8 mouse cellular contexts compared by ENCODE assay signal in the genomic region with DNA sequence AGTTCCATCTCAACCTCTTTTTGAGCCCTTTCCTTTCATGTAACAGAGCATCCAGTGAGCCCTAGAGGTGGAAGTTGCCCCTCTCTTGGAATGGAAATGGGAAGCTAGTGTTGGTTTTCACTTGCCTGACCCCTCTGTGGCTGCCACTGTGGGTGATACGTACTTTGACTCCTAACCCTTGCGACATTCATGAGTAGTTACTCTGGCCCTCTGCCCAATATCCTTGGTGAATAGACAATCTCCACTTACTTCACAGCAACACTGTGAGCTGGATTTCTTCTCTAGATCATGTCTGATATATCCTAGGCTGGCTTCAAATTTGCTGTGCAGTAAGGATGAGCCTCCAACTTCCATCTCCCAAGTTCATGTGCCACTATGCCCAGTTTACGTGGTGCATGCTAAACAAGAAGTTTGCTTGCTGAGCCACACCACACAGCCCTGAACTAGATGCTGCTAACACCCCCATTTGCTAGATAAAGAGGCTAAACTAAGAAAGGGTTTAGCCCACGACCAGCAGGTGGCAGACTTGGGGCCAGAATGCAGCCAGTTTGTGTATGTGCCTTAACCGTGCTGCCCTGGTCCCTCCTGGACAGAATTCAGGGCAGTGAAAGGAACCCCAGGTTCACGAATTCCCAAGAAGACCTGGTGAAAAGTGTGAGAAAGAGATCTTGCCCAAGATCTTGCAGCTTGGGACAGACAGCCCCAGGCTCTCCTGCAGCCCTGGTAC. TPM values are rescaled to one million over a fixed set of nuclear protein-coding genes. Genes with fewer than 3 reads are reported as not detected.
DNase-seq lines count a peak whose midpoint lies in the region; ATAC-seq and TF ChIP-seq lines count a peak whose summit lies in the region.

No protein-coding gene starts in this region.

- ATAC-seq in heart, embryonic 11.5 days (replicated peaks; ENCODE audit: insufficient number of reproducible peaks, low FRiP score, low TSS enrichment), result no peak
- ATAC-seq in erythroid progenitor cell, adult 5-6 weeks (replicated peaks; ENCODE audit: low FRiP score, poor library complexity, severe bottlenecking), result 0 out of 2 replicates have a peak, but pooled peaks have one; percentile 38
- ATAC-seq in liver, embryonic 15.5 days (ENCODE audit: insufficient read depth), result peak; percentile 51

- H3K27ac ChIP-seq in heart, embryonic 11.5 days (ENCODE audit: low read depth, low read length), result no peak overlapping the region
- no peak overlapping the region for H3K27ac ChIP-seq in liver, embryonic 15.5 days (replicated peaks)

- peak; percentile 67 for TF ChIP-seq CTCF in C2C12 (IDR thresholded peaks at IDR 0.05; ENCODE audit: control insufficient read depth, insufficient read depth, insufficient read length)
- peak; percentile 82 for TF ChIP-seq CTCF in brain, embryonic 14.5 days (IDR thresholded peaks at IDR 0.05; ENCODE audit: borderline replicate concordance, extremely low read depth, insufficient read depth, insufficient read length)

- H3ac ChIP-seq in C2C12 (ENCODE audit: control insufficient read depth, insufficient read length, low read depth), result no peak overlapping the region

- DNase-seq in heart, adult 11 months, result peak; percentile 95
- peak; percentile 68 for DNase-seq in brain, embryonic 14.5 days (ENCODE audit: low read depth)
- DNase-seq in kidney, adult 9 months, result peak; percentile 79
- peak; percentile 68 for DNase-seq in right cerebral cortex, postnatal 14 days

- no peak overlapping the region for H3K4me2 ChIP-seq in heart, embryonic 11.5 days
- H3K4me2 ChIP-seq in liver, embryonic 15.5 days, result no peak overlapping the region

- 25% methylated on average over 6 of the region's 6 CpGs for WGBS in heart, embryonic 11.5 days (ENCODE audit: insufficient replicate concordance)
- 23% methylated on average over 6 of the region's 6 CpGs for WGBS in liver, embryonic 15.5 days (ENCODE audit: insufficient replicate concordance)

- H3K36me3 ChIP-seq in heart, embryonic 11.5 days (ENCODE audit: control insufficient read depth, insufficient read depth, low read length), result no peaks in the 10 kb centered on the region
- no peaks in the 10 kb centered on the region for H3K36me3 ChIP-seq in C2C12 (ENCODE audit: control insufficient read depth, insufficient read depth)
- no peaks in the 10 kb centered on the region for H3K36me3 ChIP-seq in liver, embryonic 15.5 days (replicated peaks)

- H3K4me1 ChIP-seq in heart, embryonic 11.5 days (ENCODE audit: control insufficient read depth, insufficient read depth, low read length), result peaks cover 13% of the 10 kb centered on the region
- H3K4me1 ChIP-seq in liver, embryonic 15.5 days (replicated peaks), result peaks cover 8% of the 10 kb centered on the region; the same call in 1 of the 2 replicates

- H3K9me3 ChIP-seq in heart, embryonic 11.5 days (replicated peaks; ENCODE audit: control insufficient read depth, low read length), result no peaks in the 10 kb centered on the region
- H3K9me3 ChIP-seq in liver, embryonic 15.5 days (replicated peaks), result no peaks in the 10 kb centered on the region

- H3K79me3 ChIP-seq in C2C12 (ENCODE audit: low read depth), result no peaks in the 10 kb centered on the region

- H3K9ac ChIP-seq in heart, embryonic 11.5 days (ENCODE audit: low read depth, low read length), result no peak overlapping the region
- no peak overlapping the region for H3K9ac ChIP-seq in liver, embryonic 15.5 days

- H3K27me3 ChIP-seq in heart, embryonic 11.5 days (ENCODE audit: control insufficient read depth, insufficient read depth, low read length), result peaks cover 39% of the 10 kb centered on the region
- H3K27me3 ChIP-seq in C2C12 (ENCODE audit: control insufficient read depth, insufficient read depth, insufficient read length), result peaks cover 22% of the 10 kb centered on the region
- peaks cover 59% of the 10 kb centered on the region for H3K27me3 ChIP-seq in liver, embryonic 15.5 days

- H3K4me3 ChIP-seq in heart, embryonic 11.5 days (ENCODE audit: low read depth, low read length), result no peak overlapping the region
- H3K4me3 ChIP-seq in C2C12 (ENCODE audit: insufficient read depth, poor library complexity, severe bottlenecking), result no peak overlapping the region
- no peak overlapping the region for H3K4me3 ChIP-seq in liver, embryonic 15.5 days (replicated peaks)

- H3K79me2 ChIP-seq in C2C12 (ENCODE audit: control insufficient read depth, insufficient read depth), result no peaks in the 10 kb centered on the region

- TF ChIP-seq POLR2A in brain, embryonic 14.5 days (IDR thresholded peaks at IDR 0.05; ENCODE audit: borderline replicate concordance, extremely low read depth, insufficient read depth, insufficient read length, poor library complexity, severe bottlenecking), result no peak

TF ChIP-seq in C2C12, 6 proteins besides CTCF, POLR2A, EP300 and RAD21:
- no peak for TF ChIP-seq MAX (IDR thresholded peaks at IDR 0.05)
- no peak for TF ChIP-seq MYOD1 (IDR thresholded peaks at IDR 0.05; ENCODE audit: control insufficient read depth, insufficient read length, low read depth)
- TF ChIP-seq FOSL1 (IDR thresholded peaks at IDR 0.05; ENCODE audit: insufficient read depth, low read length, poor library complexity, severe bottlenecking), result no peak
- TF ChIP-seq CEBPB (IDR thresholded peaks at IDR 0.05; ENCODE audit: low read depth), result no peak
- no peak for TF ChIP-seq MYOG (IDR thresholded peaks at IDR 0.05; ENCODE audit: control insufficient read depth, extremely low read depth, insufficient read length)
- TF ChIP-seq USF1 (IDR thresholded peaks at IDR 0.05; ENCODE audit: low read depth), result no peak

RNA-seq across cellular contexts. Expression of gene Kbtbd13, which starts 1.3 kb away (rescaled TPM):
- 0.94 and 2.1 TPM in 2 replicates for polyA plus RNA-seq in heart, embryonic 11.5 days (2014; fragmentation: Nextera tagmentation; extraction: Ambion mirVana)
- not detected for polyA plus RNA-seq in C2C12 (2012; fragmentation: generic; extraction: Trizol)
- 0.57 and 0.66 TPM in 2 replicates for polyA plus RNA-seq in brain, embryonic 14.5 days (2012; rRNA removed)
- total RNA-seq in erythroid progenitor cell, adult 5-6 weeks (2015; ENCODE audit: low replicate concordance), result not detected in 2 replicates
- not detected in 2 replicates for total RNA-seq in erythroid progenitor cell, adult 5-6 weeks (2017; ENCODE audit: low replicate concordance)
- 0.18 and 0.24 TPM in 2 replicates for polyA plus RNA-seq in liver, embryonic 15.5 days (2015; fragmentation: Nextera tagmentation; extraction: Ambion mirVana)

RNA-seq across cellular contexts. Expression of gene Rasl12, which starts 5.5 kb away (rescaled TPM):
- polyA plus RNA-seq in heart, embryonic 11.5 days (2014; fragmentation: Nextera tagmentation; extraction: Ambion mirVana), result 2.2 and 2.5 TPM in 2 replicates
- polyA plus RNA-seq in C2C12 (2012; fragmentation: generic; extraction: Trizol), result 0.05 TPM
- polyA plus RNA-seq in brain, embryonic 14.5 days (2012; rRNA removed), result 7.1 and 8.0 TPM in 2 replicates
- not detected in 2 replicates for total RNA-seq in erythroid progenitor cell, adult 5-6 weeks (2015; ENCODE audit: low replicate concordance)
- not detected in 2 replicates for total RNA-seq in erythroid progenitor cell, adult 5-6 weeks (2017; ENCODE audit: low replicate concordance)
- polyA plus RNA-seq in liver, embryonic 15.5 days (2015; fragmentation: Nextera tagmentation; extraction: Ambion mirVana), result 0.10 and 0.23 TPM in 2 replicates

RNA-seq across cellular contexts. Expression of gene Slc51b, which starts 30.0 kb away (rescaled TPM):
- not detected in 2 replicates for polyA plus RNA-seq in heart, embryonic 11.5 days (2014; fragmentation: Nextera tagmentation; extraction: Ambion mirVana)
- polyA plus RNA-seq in C2C12 (2012; fragmentation: generic; extraction: Trizol), result not detected
- polyA plus RNA-seq in brain, embryonic 14.5 days (2012; rRNA removed), result not detected in 2 replicates
- total RNA-seq in erythroid progenitor cell, adult 5-6 weeks (2015; ENCODE audit: low replicate concordance), result not detected in 2 replicates
- total RNA-seq in erythroid progenitor cell, adult 5-6 weeks (2017; ENCODE audit: low replicate concordance), result not detected in 2 replicates
- polyA plus RNA-seq in liver, embryonic 15.5 days (2015; fragmentation: Nextera tagmentation; extraction: Ambion mirVana), result 0.17 TPM in 1 of 2 replicates, not detected in the other

RNA-seq across cellular contexts. Expression of gene Ubap1l, which starts 32.0 kb away (rescaled TPM):
- 0.23 and 0.73 TPM in 2 replicates for polyA plus RNA-seq in heart, embryonic 11.5 days (2014; fragmentation: Nextera tagmentation; extraction: Ambion mirVana)
- 0.21 TPM for polyA plus RNA-seq in C2C12 (2012; fragmentation: generic; extraction: Trizol)
- 6.8 and 10.3 TPM in 2 replicates for polyA plus RNA-seq in brain, embryonic 14.5 days (2012; rRNA removed)
- not detected in 2 replicates for total RNA-seq in erythroid progenitor cell, adult 5-6 weeks (2015; ENCODE audit: low replicate concordance)
- not detected in 2 replicates for total RNA-seq in erythroid progenitor cell, adult 5-6 weeks (2017; ENCODE audit: low replicate concordance)
- polyA plus RNA-seq in liver, embryonic 15.5 days (2015; fragmentation: Nextera tagmentation; extraction: Ambion mirVana), result 0.09 TPM in 1 of 2 replicates, not detected in the other

RNA-seq across cellular contexts. Expression of gene Mtfmt, which starts 42.8 kb away (rescaled TPM):
- 13.6 and 15.3 TPM in 2 replicates for polyA plus RNA-seq in heart, embryonic 11.5 days (2014; fragmentation: Nextera tagmentation; extraction: Ambion mirVana)
- polyA plus RNA-seq in C2C12 (2012; fragmentation: generic; extraction: Trizol), result 7.1 TPM
- polyA plus RNA-seq in brain, embryonic 14.5 days (2012; rRNA removed), result 19.9 and 22.9 TPM in 2 replicates
- total RNA-seq in erythroid progenitor cell, adult 5-6 weeks (2015; ENCODE audit: low replicate concordance), result 4.6 and 14.4 TPM in 2 replicates
- 1.2 and 5.5 TPM in 2 replicates for total RNA-seq in erythroid progenitor cell, adult 5-6 weeks (2017; ENCODE audit: low replicate concordance)
- polyA plus RNA-seq in liver, embryonic 15.5 days (2015; fragmentation: Nextera tagmentation; extraction: Ambion mirVana), result 6.2 and 6.7 TPM in 2 replicates
